Mouse (Mus musculus) cerebellum, adult 8-10 months (tissue): Measurements from ENCODE around the gene Ufsp1.
A peak's percentile ranks its signal among the peaks of the same experiment; 100 is the strongest.

Source experiments
- DNase-seq: peaks from one replicate; pipeline ENCODE4 v3.0.0; 2022

Gene Ufsp1

GRCm38 (mm10) chr5:137337190-137337589, 42.8 kb downstream of the Ufsp1 start:
- DNase-seq, result no peak

- peak; percentile 86 for DNase-seq
These were observed 43.8 kb downstream of the Ufsp1 start for GRCm38 (mm10) chr5:137338256-137338655.

GRCm38 (mm10) chr5:137338663-137339289, 44.3 kb downstream of the Ufsp1 start:
- peak; percentile 48 for DNase-seq

- peak; percentile 39 for DNase-seq
These were observed 45.0 kb downstream of the Ufsp1 start for GRCm38 (mm10) chr5:137339290-137339979.

GRCm38 (mm10) chr5:137340222-137340621, 45.8 kb downstream of the Ufsp1 start:
- DNase-seq, result no peak

GRCm38 (mm10) chr5:137342407-137343012, 48.1 kb downstream of the Ufsp1 start:
- no peak for DNase-seq

GRCm38 (mm10) chr5:137343412-137343811, 49.0 kb downstream of the Ufsp1 start:
- DNase-seq, result no peak

GRCm38 (mm10) chr5:137343869-137344268, 49.4 kb downstream of the Ufsp1 start:
- DNase-seq, result no peak
